Mouse (Mus musculus): ENCODE results near the gene Pacs1. TPM values are rescaled to one million over a fixed set of nuclear protein-coding genes. Genes with fewer than 3 reads are reported as not detected.
"Not testable (repeated sequence)": the region's sequence is repeated elsewhere in the genome, so short reads cannot be mapped to it uniquely, and the experiment has no call there.

Pacs1 gene
- polyA plus RNA-seq, 1 experiment from 2014 or later, result 31.1 TPM

GRCm38 (mm10) chr19:5232696-5233095 is 40.2 kb downstream of the Pacs1 start:
- H3K4me1 ChIP-seq, result no peaks in the 10 kb centered on the region
- H3K27me3 ChIP-seq (ENCODE audit: low read depth, poor library complexity, severe bottlenecking), result no peaks in the 10 kb centered on the region
- H3K9me3 ChIP-seq (replicated peaks), result no peaks in the 10 kb centered on the region
- no peak overlapping the region for H3K4me3 ChIP-seq
- DNase-seq (ENCODE audit: low spot score), result no peak
- H3K36me3 ChIP-seq, result no peaks in the 10 kb centered on the region
- 93% methylated on average over 4 of the region's 4 CpGs for WGBS
- H3K27ac ChIP-seq, result no peak overlapping the region

- 82% methylated on average over 2 of the region's 2 CpGs for WGBS
- H3K4me1 ChIP-seq, result no peaks in the 10 kb centered on the region
- no peaks in the 10 kb centered on the region for H3K36me3 ChIP-seq
- no peaks in the 10 kb centered on the region for H3K9me3 ChIP-seq (replicated peaks)
- DNase-seq (ENCODE audit: low spot score), result no peak
- no peak overlapping the region for H3K4me3 ChIP-seq
- H3K27ac ChIP-seq, result no peak overlapping the region
- H3K27me3 ChIP-seq (ENCODE audit: low read depth, poor library complexity, severe bottlenecking), result no peaks in the 10 kb centered on the region
These were observed 42.8 kb downstream of the Pacs1 start for GRCm38 (mm10) chr19:5230110-5230509.

- Histone ChIP-seq H3K27me3 (ENCODE audit: low read depth, poor library complexity, severe bottlenecking) (no peaks in the 10 kb centered on the region), H3K4me3 (no peak overlapping the region), H3K36me3 (no peaks in the 10 kb centered on the region), H3K9me3 (replicated peaks) (no peaks in the 10 kb centered on the region), H3K27ac (no peak overlapping the region), H3K4me1 (no peaks in the 10 kb centered on the region)
- DNase-seq (ENCODE audit: low spot score), result no peak
- 62% methylated on average over 2 of the region's 2 CpGs for whole genome bisulfite sequencing
These were observed 48.3 kb downstream of the Pacs1 start for GRCm38 (mm10) chr19:5224624-5225023.

GRCm38 (mm10) chr19:5224077-5224476 is 48.8 kb downstream of the Pacs1 start:
- no peak for DNase-seq (ENCODE audit: low spot score)

GRCm38 (mm10) chr19:5221926-5222325 is 51.0 kb downstream of the Pacs1 start:
- Histone ChIP-seq H3K27me3 (ENCODE audit: low read depth, poor library complexity, severe bottlenecking) (no peaks in the 10 kb centered on the region), H3K9me3 (replicated peaks) (no peaks in the 10 kb centered on the region), H3K36me3 (no peaks in the 10 kb centered on the region), H3K27ac (no peak overlapping the region), H3K4me3 (no peak overlapping the region), H3K4me1 (no peaks in the 10 kb centered on the region)
- 90% methylated on average over 2 of the region's 2 CpGs for WGBS
- DNase-seq (ENCODE audit: low spot score), result no peak

More at GRCm38 (mm10) chr19:5224077-5224476, 48.8 kb downstream of the Pacs1 start:
- Histone ChIP-seq H3K4me3 (no peak overlapping the region), H3K27me3 (ENCODE audit: low read depth, poor library complexity, severe bottlenecking) (no peaks in the 10 kb centered on the region), H3K36me3 (no peaks in the 10 kb centered on the region), H3K27ac (no peak overlapping the region), H3K9me3 (replicated peaks) (no peaks in the 10 kb centered on the region), H3K4me1 (no peaks in the 10 kb centered on the region)
- 88% methylated on average over 4 of the region's 4 CpGs for WGBS

GRCm38 (mm10) chr19:5221219-5221723 is 51.6 kb downstream of the Pacs1 start:
- not testable (repeated sequence) for H3K27ac ChIP-seq; H3K4me3 ChIP-seq; H3K4me1 ChIP-seq; DNase-seq (ENCODE audit: low spot score); H3K27me3 ChIP-seq (ENCODE audit: low read depth, poor library complexity, severe bottlenecking); H3K9me3 ChIP-seq (replicated peaks); H3K36me3 ChIP-seq
- WGBS, result 21% methylated on average over 2 of the region's 2 CpGs

- 90% methylated on average over 3 of the region's 3 CpGs for WGBS
- no peak overlapping the region for H3K4me3 ChIP-seq
- no peaks in the 10 kb centered on the region for H3K36me3 ChIP-seq
- no peak for DNase-seq (ENCODE audit: low spot score)
- no peaks in the 10 kb centered on the region for H3K9me3 ChIP-seq (replicated peaks)
- no peaks in the 10 kb centered on the region for H3K27me3 ChIP-seq (ENCODE audit: low read depth, poor library complexity, severe bottlenecking)
- H3K4me1 ChIP-seq, result no peaks in the 10 kb centered on the region
- no peak overlapping the region for H3K27ac ChIP-seq
These were observed 52.5 kb downstream of the Pacs1 start for GRCm38 (mm10) chr19:5220389-5220788.

- no peaks in the 10 kb centered on the region for H3K27me3 ChIP-seq (ENCODE audit: low read depth, poor library complexity, severe bottlenecking)
- 93% methylated on average over 2 of the region's 2 CpGs for WGBS
- no peaks in the 10 kb centered on the region for H3K9me3 ChIP-seq (replicated peaks)
- no peaks in the 10 kb centered on the region for H3K36me3 ChIP-seq
- H3K4me1 ChIP-seq, result no peaks in the 10 kb centered on the region
- no peak for DNase-seq (ENCODE audit: low spot score)
- no peak overlapping the region for H3K27ac ChIP-seq
- H3K4me3 ChIP-seq, result no peak overlapping the region
These were observed 71.2 kb downstream of the Pacs1 start for GRCm38 (mm10) chr19:5201691-5202090.

GRCm38 (mm10) chr19:5200617-5201016 is 72.3 kb downstream of the Pacs1 start:
- WGBS, result 89% methylated on average over 4 of the region's 4 CpGs
- not testable (repeated sequence) for H3K4me1 ChIP-seq; H3K4me3 ChIP-seq; DNase-seq (ENCODE audit: low spot score); H3K27ac ChIP-seq; H3K36me3 ChIP-seq; H3K9me3 ChIP-seq (replicated peaks); H3K27me3 ChIP-seq (ENCODE audit: low read depth, poor library complexity, severe bottlenecking)

- Histone ChIP-seq H3K4me3 (no peak overlapping the region), H3K27ac (no peak overlapping the region), H3K36me3 (no peaks in the 10 kb centered on the region), H3K27me3 (ENCODE audit: low read depth, poor library complexity, severe bottlenecking) (no peaks in the 10 kb centered on the region), H3K9me3 (replicated peaks) (no peaks in the 10 kb centered on the region), H3K4me1 (no peaks in the 10 kb centered on the region)
- WGBS, result 85% methylated on average over 3 of the region's 3 CpGs
- no peak for DNase-seq (ENCODE audit: low spot score)
These were observed 74.4 kb downstream of the Pacs1 start for GRCm38 (mm10) chr19:5198553-5198952.

- peaks cover 8% of the 10 kb centered on the region; the same call in 1 of the 2 replicates for H3K4me1 ChIP-seq
- no peaks in the 10 kb centered on the region for H3K36me3 ChIP-seq
- H3K27ac ChIP-seq, result no peak overlapping the region
- no peak for DNase-seq (ENCODE audit: low spot score)
- H3K9me3 ChIP-seq (replicated peaks), result no peaks in the 10 kb centered on the region
- WGBS, result 64% methylated on average over 7 of the region's 7 CpGs
- no peak overlapping the region for H3K4me3 ChIP-seq
- no peaks in the 10 kb centered on the region for H3K27me3 ChIP-seq (ENCODE audit: low read depth, poor library complexity, severe bottlenecking)
These were observed 77.4 kb downstream of the Pacs1 start for GRCm38 (mm10) chr19:5195417-5196035.

GRCm38 (mm10) chr19:5192397-5192796 is 80.5 kb downstream of the Pacs1 start:
- no peak for DNase-seq (ENCODE audit: low spot score)

GRCm38 (mm10) chr19:5187439-5187838 is 85.5 kb downstream of the Pacs1 start:
- Histone ChIP-seq H3K27me3 (ENCODE audit: low read depth, poor library complexity, severe bottlenecking) (no peaks in the 10 kb centered on the region), H3K9me3 (replicated peaks) (peaks cover 4% of the 10 kb centered on the region; the same call in 1 of the 2 replicates), H3K27ac (no peak overlapping the region), H3K36me3 (peaks cover 10% of the 10 kb centered on the region), H3K4me1 (peaks cover 8% of the 10 kb centered on the region; the same call in 1 of the 2 replicates), H3K4me3 (no peak overlapping the region)
- 98% methylated on average over 2 of the region's 2 CpGs for WGBS
- no peak for DNase-seq (ENCODE audit: low spot score)

More at GRCm38 (mm10) chr19:5192397-5192796, 80.5 kb downstream of the Pacs1 start:
- Histone ChIP-seq H3K9me3 (replicated peaks) (no peaks in the 10 kb centered on the region), H3K4me1 (peaks cover 8% of the 10 kb centered on the region; the same call in 1 of the 2 replicates), H3K4me3 (no peak overlapping the region), H3K27me3 (ENCODE audit: low read depth, poor library complexity, severe bottlenecking) (no peaks in the 10 kb centered on the region), H3K27ac (no peak overlapping the region), H3K36me3 (no peaks in the 10 kb centered on the region)

GRCm38 (mm10) chr19:5181926-5182325 is 91.0 kb downstream of the Pacs1 start:
- Histone ChIP-seq H3K9me3 (replicated peaks) (peaks cover 4% of the 10 kb centered on the region; the same call in 1 of the 2 replicates), H3K27ac (no peak overlapping the region), H3K4me1 (no peaks in the 10 kb centered on the region), H3K27me3 (ENCODE audit: low read depth, poor library complexity, severe bottlenecking) (no peaks in the 10 kb centered on the region), H3K4me3 (no peak overlapping the region), H3K36me3 (peaks cover 10% of the 10 kb centered on the region)
- 80% methylated on average over 2 of the region's 2 CpGs for WGBS
- DNase-seq (ENCODE audit: low spot score), result no peak
